Mouse (Mus musculus): ENCODE results near the gene Fcgr4.
A peak's percentile ranks its signal among the peaks of the same experiment; 100 is the strongest.
"Not testable (repeated sequence)": the region's sequence is repeated elsewhere in the genome, so short reads cannot be mapped to it uniquely, and the experiment has no call there.

Gene Fcgr4

GRCm38 (mm10) chr1:171057253-171057652 is 38.5 kb downstream of the Fcgr4 start:
- DNase-seq (ENCODE audit: low spot score in 2 of 2), result no peak

- no peak for DNase-seq (ENCODE audit: low spot score in 2 of 2)
These were observed 40.5 kb downstream of the Fcgr4 start for GRCm38 (mm10) chr1:171059203-171059602.

GRCm38 (mm10) chr1:171060392-171060791 is 41.7 kb downstream of the Fcgr4 start:
- no peak for DNase-seq (ENCODE audit: low spot score in 2 of 2)

GRCm38 (mm10) chr1:171061566-171061965 is 42.8 kb downstream of the Fcgr4 start:
- no peak for DNase-seq (ENCODE audit: low spot score in 2 of 2)

GRCm38 (mm10) chr1:171063569-171064490 is 45.1 kb downstream of the Fcgr4 start:
- peak; percentile 66 to 67 for DNase-seq (ENCODE audit: low spot score in 2 of 2)

GRCm38 (mm10) chr1:171064491-171065242 is 45.9 kb downstream of the Fcgr4 start, which contains the start of gene Fcgr3:
Gene Fcgr3 (minus strand): TSS chr1:171064935.
- DNase-seq (ENCODE audit: low spot score in 2 of 2), result peak; percentile 86 to 90

- DNase-seq (ENCODE audit: low spot score in 2 of 2), result peak; percentile 67 to 76
These were observed 46.5 kb downstream of the Fcgr4 start for GRCm38 (mm10) chr1:171065243-171065587.

GRCm38 (mm10) chr1:171065768-171066167 is 47.0 kb downstream of the Fcgr4 start:
- DNase-seq (ENCODE audit: low spot score in 2 of 2), result peak; percentile 63 to 72

- not testable (repeated sequence) for DNase-seq (ENCODE audit: low spot score in 2 of 2)
These were observed 47.9 kb downstream of the Fcgr4 start for GRCm38 (mm10) chr1:171066583-171066982.

- not testable (repeated sequence) for DNase-seq (ENCODE audit: low spot score in 2 of 2)
These were observed 49.2 kb downstream of the Fcgr4 start for GRCm38 (mm10) chr1:171067928-171068327.

- peak; percentile 27 to 34 for DNase-seq (ENCODE audit: low spot score in 2 of 2)
These were observed 50.8 kb downstream of the Fcgr4 start for GRCm38 (mm10) chr1:171069508-171069907.

GRCm38 (mm10) chr1:171070879-171071278 is 52.2 kb downstream of the Fcgr4 start:
- DNase-seq (ENCODE audit: low spot score in 2 of 2), result not testable (repeated sequence)

- DNase-seq (ENCODE audit: low spot score in 2 of 2), result not testable (repeated sequence)
These were observed 53.0 kb downstream of the Fcgr4 start for GRCm38 (mm10) chr1:171071726-171072125.

- DNase-seq (ENCODE audit: low spot score in 2 of 2), result not testable (repeated sequence)
These were observed 53.5 kb downstream of the Fcgr4 start for GRCm38 (mm10) chr1:171072217-171072616.

GRCm38 (mm10) chr1:171074283-171074682 is 55.6 kb downstream of the Fcgr4 start:
- peak in 1 of 2 experiments; percentile 22 for DNase-seq (ENCODE audit: low spot score in 2 of 2)

GRCm38 (mm10) chr1:171076176-171076575 is 57.5 kb downstream of the Fcgr4 start:
- not testable (repeated sequence) for DNase-seq (ENCODE audit: low spot score in 2 of 2)

GRCm38 (mm10) chr1:171077192-171077591 is 58.5 kb downstream of the Fcgr4 start:
- not testable (repeated sequence) for DNase-seq (ENCODE audit: low spot score in 2 of 2)

- peak; percentile 24 to 49 for DNase-seq (ENCODE audit: low spot score in 2 of 2)
These were observed 59.2 kb downstream of the Fcgr4 start for GRCm38 (mm10) chr1:171077955-171078354.

GRCm38 (mm10) chr1:171078419-171078818 is 59.7 kb downstream of the Fcgr4 start:
- DNase-seq (ENCODE audit: low spot score in 2 of 2), result not testable (repeated sequence)

GRCm38 (mm10) chr1:171079345-171079744 is 60.6 kb downstream of the Fcgr4 start:
- not testable (repeated sequence) for DNase-seq (ENCODE audit: low spot score in 2 of 2)

Measured in frontal cortex, postnatal 10 days (tissue).